Mouse (Mus musculus): ENCODE measurements around the gene Mms19.

Mms19 gene

GRCm38 (mm10) chr19:41898860-41899259 lies 82.1 kb downstream of the Mms19 start:
- DNase-seq: peak; percentile 55 to 61

DNA sequence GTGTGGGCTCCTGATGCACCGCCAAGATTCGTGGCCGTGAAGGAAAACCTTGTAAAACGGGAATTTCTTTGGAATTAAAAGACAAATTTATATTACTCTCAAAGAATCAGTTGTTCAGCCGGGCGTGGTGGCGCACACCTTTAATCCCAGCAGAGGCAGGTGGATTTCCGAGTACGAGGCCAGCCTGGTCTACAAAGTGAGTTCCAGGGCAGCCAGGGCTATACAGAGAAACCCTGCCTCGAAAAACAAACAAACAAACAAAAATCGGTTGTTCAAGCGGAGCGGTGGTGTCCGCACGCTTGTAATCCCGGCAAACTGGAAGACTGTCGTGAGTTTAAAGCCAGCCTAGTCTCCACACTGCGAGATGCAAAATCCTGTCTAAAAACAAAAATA lies 84.6 kb downstream of the Mms19 start:
- DNase-seq: no peak

DNA sequence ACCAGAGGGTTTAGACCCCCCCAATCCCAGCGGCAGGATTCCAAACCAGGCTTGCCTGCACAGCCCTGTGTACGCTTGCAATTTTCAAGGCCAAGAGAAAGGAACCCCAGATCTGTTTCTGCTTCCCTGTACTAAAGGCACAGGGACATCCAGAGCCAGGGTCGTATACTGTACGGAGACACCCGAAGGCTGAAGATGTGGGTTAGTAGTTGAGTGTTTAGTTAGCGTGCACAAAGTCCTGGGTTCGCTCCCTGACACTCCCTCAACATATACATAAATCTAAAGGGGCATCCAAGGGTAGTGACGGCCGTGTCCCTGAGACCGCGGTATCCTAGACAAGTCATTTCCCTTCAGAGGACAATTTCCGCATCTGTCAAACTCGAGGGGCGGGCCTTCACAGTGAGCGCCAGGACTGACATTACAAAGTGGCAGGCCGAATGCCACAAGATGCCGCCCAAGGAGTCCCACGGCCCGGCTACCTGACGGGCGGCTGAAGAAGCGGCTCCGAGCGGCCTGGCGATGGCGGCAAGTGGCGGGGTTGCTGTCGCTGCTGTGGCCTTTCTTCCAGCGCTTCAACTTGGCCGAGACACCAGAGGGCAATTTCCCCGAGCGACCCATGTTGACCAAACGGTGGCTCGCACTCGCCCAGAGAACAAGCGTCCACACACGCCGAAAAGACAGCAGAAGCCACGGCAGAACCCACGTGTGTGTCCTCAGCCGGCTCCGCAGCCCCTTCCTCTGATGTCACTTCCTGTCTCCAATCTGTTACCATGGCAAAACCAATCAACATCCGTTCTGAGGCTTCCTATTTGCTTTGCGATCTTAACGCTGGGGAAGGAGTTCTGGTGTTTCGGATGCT lies 85.3 kb downstream of the Mms19 start, which contains the start of gene Rrp12:
TSS of gene Rrp12 (minus strand) at position 714 of the 859 bp plus-strand sequence.
- peak; percentile 79 to 90 for DNase-seq

- peak in 1 of 2 experiments; percentile 14 for DNase-seq
Observed at GRCm38 (mm10) chr19:41894959-41895358, 86.0 kb downstream of the Mms19 start.

Data from cerebellum, postnatal 14 days (tissue).